Mouse (Mus musculus) layer of hippocampus, adult 8-10 months (tissue): Measurements from ENCODE around the gene Chst11. TPM values are rescaled to one million over a fixed set of nuclear protein-coding genes. Genes with fewer than 3 reads are reported as not detected.

Experiments
- DNase-seq, 2 experiments: peaks; one replicate each; pipeline ENCODE4 v3.0.0; 2022; ENCODE audit warnings: low spot score in 2 of 2
- total RNA-seq, 4 experiments: library from RNA; stranded (reverse); gene quantifications; 2 replicates each; pipeline ENCODE4 v1.2.4; 2022

Gene Chst11
- total RNA-seq, 4 experiments from 2014 or later, result 50.0 to 55.8 (median 50.9) TPM

DNA sequence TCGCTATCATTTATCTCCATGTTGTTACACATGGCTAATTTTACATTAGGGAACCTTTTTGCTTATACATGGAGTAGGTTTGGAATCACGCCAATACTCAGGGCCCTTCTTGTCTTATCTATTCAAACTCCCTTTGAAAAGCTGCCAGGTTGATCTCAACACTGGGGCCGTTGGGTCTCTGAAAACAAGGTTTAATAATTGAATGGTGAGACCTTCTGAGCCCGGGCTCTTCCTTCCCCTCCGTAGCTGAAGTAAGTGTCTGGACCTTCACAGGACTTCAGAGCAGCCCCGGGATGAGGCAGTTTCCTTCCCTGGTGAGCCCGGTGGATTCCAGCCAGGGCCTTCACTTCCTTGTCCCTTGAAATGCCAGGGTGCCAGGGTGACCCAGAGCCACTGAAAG is 5.6 kb downstream of the Chst11 start:
- DNase-seq, result no peak

DNA sequence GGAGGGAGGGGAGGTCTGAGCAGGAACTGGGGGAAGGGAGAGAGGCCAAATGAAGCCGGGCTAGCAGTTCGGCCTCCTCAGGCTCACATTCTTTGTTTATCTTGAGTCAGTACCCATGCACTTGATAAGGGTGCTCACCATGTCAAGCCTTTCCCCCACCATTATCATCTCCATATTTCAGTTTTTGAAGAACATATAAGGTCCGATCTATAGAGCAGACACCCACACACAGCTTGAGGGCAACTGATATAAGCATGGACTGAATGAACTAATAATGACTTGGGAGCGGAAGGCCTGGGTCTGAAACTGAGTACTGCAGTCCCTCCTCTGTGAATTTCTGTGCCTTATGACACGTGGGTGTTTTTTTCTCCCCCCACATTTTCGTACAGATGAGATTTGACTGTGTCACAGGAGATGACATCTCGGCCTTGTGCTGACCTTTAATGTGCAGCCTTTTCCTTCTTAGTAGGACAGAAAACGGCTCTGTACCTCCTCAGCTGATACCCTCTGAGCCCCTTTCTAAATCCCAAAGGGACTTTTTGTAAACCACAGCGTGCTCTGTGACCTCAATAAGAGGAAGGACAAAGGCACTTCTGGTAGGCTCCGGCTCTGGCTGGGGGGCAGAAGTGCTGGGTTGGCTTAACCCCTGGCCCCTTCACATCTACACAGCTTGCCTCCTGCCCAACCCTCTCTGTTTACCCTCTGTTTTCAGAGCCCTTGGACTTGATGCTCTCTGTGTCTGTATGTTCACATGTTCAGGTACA is 6.6 kb downstream of the Chst11 start:
- DNase-seq, result no peak

- DNase-seq, result no peak
These were observed 9.0 kb downstream of the Chst11 start for GRCm38 (mm10) chr10:82994284-82994683.

DNA sequence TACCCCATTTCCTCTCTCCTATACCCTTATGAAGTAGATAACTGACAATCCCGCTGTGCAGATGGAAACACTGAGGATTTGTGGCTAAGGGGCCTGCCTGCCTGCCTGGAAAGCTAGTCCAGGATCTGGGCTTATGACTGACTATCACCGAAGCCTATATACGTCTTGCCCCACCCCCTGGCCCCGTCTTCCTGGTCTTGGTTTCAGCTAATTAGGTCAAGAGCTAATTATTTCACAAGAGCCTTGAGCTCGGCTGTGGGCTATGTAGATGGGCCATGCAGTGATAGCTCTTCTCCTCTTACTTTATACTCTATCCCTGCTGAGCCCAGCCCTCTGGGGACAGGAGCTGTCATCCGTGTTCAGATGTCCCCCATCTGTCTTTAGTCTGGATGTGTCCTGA is 12.2 kb downstream of the Chst11 start:
- DNase-seq, result no peak

DNA sequence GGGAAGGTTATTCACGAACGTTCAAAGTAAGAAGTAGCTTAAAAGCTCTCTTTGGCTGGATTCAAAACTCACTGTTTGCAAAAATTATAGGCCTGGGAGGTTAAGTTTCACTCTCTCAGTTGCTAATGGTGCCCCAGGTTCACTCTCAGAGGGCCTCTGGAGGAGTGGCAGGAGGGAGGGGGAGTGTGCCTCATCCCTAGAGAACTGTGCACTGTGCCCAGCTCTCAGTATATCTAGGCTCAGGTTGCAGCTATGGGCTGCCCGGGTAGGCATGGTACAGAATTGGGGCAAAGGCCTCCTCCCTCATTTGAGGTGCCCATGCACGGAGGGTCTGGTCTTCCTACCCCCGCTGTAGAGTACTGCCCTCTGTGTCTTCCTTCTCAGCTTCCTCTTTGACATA is 14.9 kb downstream of the Chst11 start:
- no peak for DNase-seq

GRCm38 (mm10) chr10:83000721-83001120 is 15.4 kb downstream of the Chst11 start:
- no peak for DNase-seq

GRCm38 (mm10) chr10:83003899-83004298 is 18.6 kb downstream of the Chst11 start:
- DNase-seq, result no peak

DNA sequence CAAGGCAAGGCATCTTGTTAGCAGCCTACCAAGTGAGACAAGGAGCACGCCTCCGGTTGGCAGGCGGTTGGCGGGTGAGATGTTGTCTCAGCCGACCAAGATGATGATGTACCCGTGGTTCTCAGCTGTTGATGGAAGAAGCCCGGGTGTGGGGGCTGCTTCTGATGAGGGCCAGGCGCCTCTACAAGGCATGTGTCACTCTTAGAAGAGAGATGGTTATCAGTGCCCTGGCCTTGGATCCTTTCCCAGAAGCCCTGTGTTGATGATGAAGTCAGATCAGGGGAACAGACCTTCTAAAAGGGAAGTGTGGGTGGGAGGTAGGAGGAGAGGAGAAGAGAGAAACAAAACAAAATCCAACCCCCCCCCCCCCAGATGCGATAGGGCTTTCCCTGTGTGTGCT is 19.1 kb downstream of the Chst11 start:
- DNase-seq, result peak; percentile 75 to 76

- no peak for DNase-seq
These were observed 19.7 kb downstream of the Chst11 start for GRCm38 (mm10) chr10:83005003-83005402.

GRCm38 (mm10) chr10:83006258-83006657 is 21.0 kb downstream of the Chst11 start:
- DNase-seq, result no peak

GRCm38 (mm10) chr10:83013984-83014383 is 28.7 kb downstream of the Chst11 start:
- no peak for DNase-seq

DNA sequence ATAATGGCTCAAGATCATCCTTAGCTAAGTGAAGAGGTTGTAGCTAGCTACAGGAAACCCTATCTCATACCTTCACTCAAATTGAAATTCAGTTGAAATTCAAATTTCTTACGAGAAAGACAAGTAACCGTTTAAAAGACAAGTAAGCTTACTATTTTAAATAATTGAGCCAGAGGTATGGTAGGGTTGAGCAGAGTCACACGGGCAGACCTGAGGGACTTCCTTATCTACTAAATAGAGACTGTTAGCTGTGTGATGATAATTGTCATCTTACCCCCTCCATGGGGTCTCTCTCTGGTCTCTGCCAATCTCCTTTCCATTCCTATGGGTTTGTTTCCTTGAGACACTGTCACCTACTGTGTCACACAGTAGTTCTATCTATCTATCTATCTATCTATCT is 30.6 kb downstream of the Chst11 start:
- no peak for DNase-seq

GRCm38 (mm10) chr10:83016779-83017178 is 31.5 kb downstream of the Chst11 start:
- DNase-seq, result no peak

GRCm38 (mm10) chr10:83017760-83018498 is 32.6 kb downstream of the Chst11 start:
- no peak for DNase-seq

- DNase-seq, result no peak
These were observed 33.2 kb downstream of the Chst11 start for GRCm38 (mm10) chr10:83018521-83018920.

- DNase-seq, result no peak
These were observed 34.4 kb downstream of the Chst11 start for GRCm38 (mm10) chr10:83019497-83020270.

GRCm38 (mm10) chr10:83022616-83023015 is 37.3 kb downstream of the Chst11 start:
- DNase-seq, result no peak

GRCm38 (mm10) chr10:83026174-83026573 is 40.9 kb downstream of the Chst11 start:
- DNase-seq, result no peak

- DNase-seq, result no peak
These were observed 42.4 kb downstream of the Chst11 start for GRCm38 (mm10) chr10:83027673-83028072.

- DNase-seq, result no peak
These were observed 44.9 kb downstream of the Chst11 start for GRCm38 (mm10) chr10:83030103-83030661.

- DNase-seq, result no peak
These were observed 45.6 kb downstream of the Chst11 start for GRCm38 (mm10) chr10:83030928-83031327.

DNA sequence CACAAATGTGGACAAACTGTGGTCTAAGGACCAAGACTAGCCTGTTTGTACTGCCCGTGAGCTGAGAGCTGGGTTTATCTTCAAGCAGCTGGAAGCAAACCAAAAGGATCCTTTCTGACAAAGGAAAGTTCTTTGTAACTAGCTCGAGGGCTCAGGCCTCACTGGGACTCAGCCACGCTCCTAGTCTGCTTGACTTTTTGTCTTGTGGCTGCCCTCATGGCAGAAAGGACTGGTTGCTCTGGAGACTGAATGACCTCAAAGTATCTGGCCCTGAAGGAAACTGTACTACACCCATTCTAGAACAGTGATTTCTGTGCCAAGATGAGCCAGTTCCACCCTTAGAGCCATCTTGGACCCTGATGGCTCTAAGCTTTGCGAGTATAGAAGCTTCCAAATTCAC is 46.3 kb downstream of the Chst11 start:
- no peak for DNase-seq
